Mouse (Mus musculus) megakaryocyte, embryonic 14.5 days (primary cell): Measurements from ENCODE around the gene Paqr5.

Experiments used
- FLI1 ChIP-seq: IDR thresholded peaks from 2 replicates; pipeline ENCODE4 v1.6.1; 2012; ENCODE audit warnings: low read length, inconsistent platforms, mixed read lengths
- GATA1 ChIP-seq: IDR thresholded peaks from 3 replicates; pipeline ENCODE4 v1.6.1; 2012; ENCODE audit warnings: mixed read lengths, low read length, inconsistent platforms, borderline replicate concordance

GRCm38 (mm10) chr9:62049166-62049565 lies 22.5 kb upstream of the Paqr5 start:
- TF ChIP-seq GATA1 (no peak), FLI1 (no peak)
